Mouse (Mus musculus) forebrain, embryonic 10.5 days (tissue): Measurements from ENCODE around the gene Kcnh4. TPM values are rescaled to one million over a fixed set of nuclear protein-coding genes. Genes with fewer than 3 reads are reported as not detected.

Experiments used
- DNase-seq: peaks from one replicate; pipeline ENCODE4 v3.0.0-alpha.2; 2017; ENCODE audit warnings: low spot score; ENCODE audit errors: extremely low spot score
- H3K27ac ChIP-seq: fragments of 300-500 bp; sonication (generic); 2 replicates; pipeline ENCODE4 v1.5.1; 2016; ENCODE audit warnings: mild to moderate bottlenecking
- H3K27me3 ChIP-seq: fragments of 300-500 bp; sonication (generic); 2 replicates; pipeline ENCODE4 v1.6.1; 2016; ENCODE audit warnings: mild to moderate bottlenecking; ENCODE audit not compliant: poor library complexity, severe bottlenecking
- H3K36me3 ChIP-seq: fragments of 300-500 bp; sonication (generic); replicated peaks from 2 replicates; pipeline ENCODE4 v1.6.1; 2016; ENCODE audit warnings: mild to moderate bottlenecking, moderate library complexity
- H3K4me1 ChIP-seq: fragments of 300-500 bp; sonication (generic); 2 replicates; pipeline ENCODE4 v1.6.1; 2016
- H3K4me3 ChIP-seq: fragments of 300-500 bp; sonication (generic); 2 replicates; pipeline ENCODE4 v1.5.1; 2016; ENCODE audit warnings: mild to moderate bottlenecking, moderate library complexity
- H3K9me3 ChIP-seq: fragments of 300-500 bp; sonication (generic); 2 replicates; pipeline ENCODE4 v1.6.1; 2016; ENCODE audit warnings: mild to moderate bottlenecking, moderate library complexity
- whole genome bisulfite sequencing: fragments of 180-500 bp; shearing (Covaris S2); methylation state at CpG from one replicate; pipeline ENCODE4 v1.1.7; 2016; 5-methylcytosine and 5-hydroxymethylcytosine counted together
- polyA plus RNA-seq: library from polyadenylated mRNA; unstranded; fragments of >200 nt; fragmentation: Nextera tagmentation; extraction: Ambion mirVana; gene quantifications from 2 replicates; pipeline ENCODE4 v1.2.1, GENCODE M21; 2016

Kcnh4 gene
- polyA plus RNA-seq, 1 experiment from 2014 or later: 0.78 TPM

- Histone ChIP-seq H3K36me3 (peaks cover 30% of the 10 kb centered on the region), H3K9me3 (no peaks in the 10 kb centered on the region), H3K27me3 (no peaks in the 10 kb centered on the region), H3K27ac (no peak overlapping the region), H3K4me1 (peaks cover 9% of the 10 kb centered on the region), H3K4me3 (no peak overlapping the region)
- 87% methylated on average over 13 of the region's 13 CpGs for WGBS
- DNase-seq: no peak
Observed at GRCm38 (mm10) chr11:100782568-100782967, 22.8 kb upstream of the Kcnh4 start.

GRCm38 (mm10) chr11:100781763-100782475, 22.2 kb upstream of the Kcnh4 start:
- peaks cover 8% of the 10 kb centered on the region for H3K4me1 ChIP-seq
- no peak for DNase-seq
- H3K4me3 ChIP-seq: no peak overlapping the region
- H3K27ac ChIP-seq: no peak overlapping the region
- H3K36me3 ChIP-seq: peaks cover 28% of the 10 kb centered on the region
- no peaks in the 10 kb centered on the region for H3K9me3 ChIP-seq
- H3K27me3 ChIP-seq: no peaks in the 10 kb centered on the region
- 91% methylated on average over 15 of the region's 15 CpGs for WGBS

- 84% methylated on average over 8 of the region's 8 CpGs for WGBS
- Histone ChIP-seq H3K4me3 (no peak overlapping the region), H3K36me3 (peaks cover 26% of the 10 kb centered on the region), H3K27me3 (no peaks in the 10 kb centered on the region), H3K4me1 (no peaks in the 10 kb centered on the region), H3K9me3 (no peaks in the 10 kb centered on the region), H3K27ac (no peak overlapping the region)
- DNase-seq: no peak
Observed at GRCm38 (mm10) chr11:100780247-100780646, 20.5 kb upstream of the Kcnh4 start.

DNA sequence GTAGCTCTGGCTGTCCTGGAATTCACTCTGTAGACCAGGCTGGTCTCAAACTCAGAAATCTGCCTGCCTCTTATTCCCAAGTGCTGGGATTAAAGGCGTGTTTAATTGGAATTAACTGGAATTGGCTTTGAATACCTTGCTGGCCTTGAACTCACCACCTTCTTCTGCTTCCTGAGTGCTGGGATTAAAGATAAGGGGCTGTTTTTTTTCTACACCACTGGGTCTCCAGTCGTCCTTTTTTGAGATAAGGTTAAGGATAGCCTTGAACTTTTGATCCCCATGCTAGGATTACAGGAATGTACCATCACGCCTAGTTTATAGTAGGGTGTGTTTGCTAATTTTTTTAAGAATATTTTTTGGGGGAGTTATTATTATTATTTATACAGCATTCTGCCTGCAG, 18.3 kb upstream of the Kcnh4 start:
- WGBS: 78% methylated on average over 3 of the region's 3 CpGs
- DNase-seq: no peak
- Histone ChIP-seq H3K27me3 (no peaks in the 10 kb centered on the region), H3K27ac (no peak overlapping the region), H3K4me3 (no peak overlapping the region), H3K9me3 (no peaks in the 10 kb centered on the region), H3K36me3 (peaks cover 19% of the 10 kb centered on the region), H3K4me1 (no peaks in the 10 kb centered on the region)

GRCm38 (mm10) chr11:100775921-100776320, 16.2 kb upstream of the Kcnh4 start:
- no peak overlapping the region for H3K27ac ChIP-seq
- WGBS: 87% methylated on average over 10 of the region's 10 CpGs

DNA sequence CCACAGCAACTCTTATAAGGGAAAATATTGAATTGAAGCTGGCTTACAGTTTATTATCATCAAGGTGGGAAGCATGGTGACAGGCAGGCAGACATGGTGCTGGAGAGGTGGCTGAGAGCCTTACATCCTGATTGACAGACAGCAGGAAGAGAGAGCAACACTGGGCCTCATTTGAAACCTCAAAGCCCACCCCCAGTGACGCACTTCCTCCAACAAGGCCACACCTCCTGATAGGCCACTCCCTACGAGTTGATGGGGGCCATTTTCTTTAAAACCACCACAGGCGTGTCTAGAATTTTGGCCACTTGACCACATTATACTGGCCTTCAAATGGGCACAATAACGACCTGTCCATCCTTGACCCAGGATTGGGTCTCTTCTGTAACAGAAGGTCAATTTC, 14.5 kb upstream of the Kcnh4 start:
- Histone ChIP-seq H3K27ac (no peak overlapping the region), H3K4me1 (peaks cover 15% of the 10 kb centered on the region), H3K36me3 (0 out of 2 replicates have a peak, but pooled peaks cover under 1% of the 10 kb centered on the region), H3K9me3 (no peaks in the 10 kb centered on the region), H3K27me3 (no peaks in the 10 kb centered on the region), H3K4me3 (no peak overlapping the region)
- WGBS: 86% methylated on average over 4 of the region's 4 CpGs
- no peak for DNase-seq

More at GRCm38 (mm10) chr11:100775921-100776320, 16.2 kb upstream of the Kcnh4 start:
- no peak for DNase-seq
- Histone ChIP-seq H3K4me1 (peaks cover 2% of the 10 kb centered on the region), H3K27me3 (no peaks in the 10 kb centered on the region), H3K36me3 (0 out of 2 replicates have a peak, but pooled peaks cover 7% of the 10 kb centered on the region), H3K9me3 (no peaks in the 10 kb centered on the region), H3K4me3 (no peak overlapping the region)

- peak within 1 kb of the TSS; percentile 62 for H3K27ac ChIP-seq
- H3K4me1 ChIP-seq: peaks cover 15% of the 10 kb centered on the region
- 28% methylated on average over 17 of the region's 17 CpGs for WGBS
- DNase-seq: peak; percentile 50
- H3K36me3 ChIP-seq: no peaks in the 10 kb centered on the region
- peak within 1 kb of the TSS; percentile 55 for H3K4me3 ChIP-seq
- H3K9me3 ChIP-seq: no peaks in the 10 kb centered on the region
- H3K27me3 ChIP-seq: no peaks in the 10 kb centered on the region
Observed at GRCm38 (mm10) chr11:100770646-100771408, 11.1 kb upstream of the Kcnh4 start, which contains the start of gene Ghdc. Gene Ghdc (minus strand): TSS chr11:100770957.

DNA sequence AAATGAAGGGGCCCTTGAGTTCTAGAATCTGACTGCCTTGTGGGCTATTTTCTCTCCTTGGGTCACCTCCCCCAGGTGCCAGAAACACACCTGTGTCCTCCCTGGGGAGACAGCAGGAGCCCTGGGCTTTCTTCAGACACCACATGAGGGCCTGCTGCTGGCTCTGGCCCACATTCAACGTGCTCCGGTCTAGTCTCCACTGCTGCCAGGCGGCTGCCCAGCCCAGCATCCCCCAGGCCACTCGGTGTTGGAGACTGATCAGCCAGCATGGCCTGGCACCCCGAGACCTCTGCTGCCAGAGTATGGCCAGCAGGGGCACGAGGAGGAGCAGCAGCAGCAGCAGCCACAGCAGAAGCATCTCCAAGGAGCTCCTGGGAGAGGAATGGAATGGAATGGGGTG, 10.2 kb upstream of the Kcnh4 start:
- H3K27me3 ChIP-seq: no peaks in the 10 kb centered on the region
- DNase-seq: no peak
- H3K4me1 ChIP-seq: peaks cover 15% of the 10 kb centered on the region
- H3K4me3 ChIP-seq: peak overlapping the region; percentile 55
- no peak overlapping the region for H3K27ac ChIP-seq
- WGBS: 59% methylated on average over 6 of the region's 6 CpGs
- no peaks in the 10 kb centered on the region for H3K9me3 ChIP-seq
- no peaks in the 10 kb centered on the region for H3K36me3 ChIP-seq

DNA sequence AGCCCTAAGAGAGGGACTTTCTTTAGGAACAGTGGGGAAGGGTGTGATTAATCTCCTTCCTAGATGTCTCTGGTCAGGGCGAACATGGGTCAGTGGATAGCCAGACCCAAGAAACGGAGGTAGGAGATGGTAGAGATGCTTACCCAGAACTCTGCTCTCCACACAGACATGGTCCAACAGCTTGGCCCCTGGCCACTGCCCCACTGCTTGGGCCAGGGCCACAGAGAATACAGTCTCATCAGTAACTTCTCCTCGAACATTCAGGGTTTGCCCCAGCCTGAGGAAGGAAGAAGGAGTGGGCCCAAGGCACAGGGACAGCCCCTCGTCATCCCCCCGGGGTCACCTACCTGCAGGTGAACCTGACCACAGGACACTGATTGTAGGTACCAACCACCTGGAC, 8.1 kb upstream of the Kcnh4 start:
- Histone ChIP-seq H3K36me3 (no peaks in the 10 kb centered on the region), H3K4me3 (no peak overlapping the region)

DNA sequence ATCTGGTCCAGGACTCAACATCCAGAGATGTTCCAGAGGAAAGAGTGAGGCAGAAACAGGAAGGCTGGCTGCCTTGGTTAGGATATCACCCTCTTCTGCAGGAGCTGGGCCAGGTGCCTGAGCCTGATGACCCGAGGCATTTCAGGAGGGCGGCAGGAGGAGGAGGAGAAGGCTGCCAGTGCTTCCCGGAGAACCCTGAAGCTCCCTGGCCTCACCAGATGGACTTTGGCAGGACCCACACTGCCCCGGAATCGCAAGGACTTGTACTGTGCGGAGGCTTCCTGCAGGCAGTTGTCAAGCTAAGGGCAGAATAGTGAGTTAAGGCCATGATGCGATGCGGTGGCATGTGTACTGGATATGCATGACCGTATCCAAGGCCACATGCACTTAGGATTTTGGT, 7.0 kb upstream of the Kcnh4 start:
- no peak for DNase-seq
- Histone ChIP-seq H3K27ac (no peak overlapping the region), H3K4me1 (peaks cover 21% of the 10 kb centered on the region), H3K4me3 (no peak overlapping the region), H3K9me3 (no peaks in the 10 kb centered on the region), H3K27me3 (peaks cover 18% of the 10 kb centered on the region), H3K36me3 (no peaks in the 10 kb centered on the region)
- WGBS: 85% methylated on average over 9 of the region's 9 CpGs

More for the DNA sequence above, 8.1 kb upstream of the Kcnh4 start:
- WGBS: 93% methylated on average over 5 of the region's 5 CpGs
- no peak for DNase-seq
- Histone ChIP-seq H3K27ac (no peak overlapping the region), H3K9me3 (no peaks in the 10 kb centered on the region), H3K27me3 (peaks cover 6% of the 10 kb centered on the region), H3K4me1 (peaks cover 15% of the 10 kb centered on the region)

DNA sequence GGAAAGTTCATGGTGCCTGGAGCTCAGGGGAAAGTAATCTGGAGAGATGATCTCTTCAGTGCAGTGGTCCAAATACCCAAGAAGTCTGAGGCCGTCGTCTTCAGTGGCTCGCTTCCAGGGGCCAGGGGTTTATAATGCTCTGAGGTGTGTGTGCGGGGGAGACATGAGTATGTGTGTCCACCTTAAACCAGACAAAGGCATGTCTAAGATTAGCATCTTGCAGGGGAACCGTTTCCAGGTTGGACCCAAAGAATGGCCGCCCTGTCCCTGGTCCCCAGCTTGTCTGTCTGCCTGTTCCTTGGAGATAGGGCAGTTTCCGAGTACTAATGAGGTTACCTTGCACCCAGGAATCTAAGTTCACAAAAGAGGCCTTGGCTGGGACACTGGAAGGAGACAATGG, 3.1 kb upstream of the Kcnh4 start, which contains the start of gene Hcrt:
Gene Hcrt, minus strand, starts transcription at position 101 of the 400 bp plus-strand sequence.
- Histone ChIP-seq H3K27ac (peak within 1 kb of the TSS; percentile 69), H3K9me3 (no peaks in the 10 kb centered on the region), H3K36me3 (no peaks in the 10 kb centered on the region), H3K4me3 (peak within 1 kb of the TSS; percentile 55), H3K27me3 (peaks cover 51% of the 10 kb centered on the region), H3K4me1 (peaks cover 32% of the 10 kb centered on the region)
- 90% methylated on average over 7 of the region's 7 CpGs for WGBS
- DNase-seq: no peak

DNA sequence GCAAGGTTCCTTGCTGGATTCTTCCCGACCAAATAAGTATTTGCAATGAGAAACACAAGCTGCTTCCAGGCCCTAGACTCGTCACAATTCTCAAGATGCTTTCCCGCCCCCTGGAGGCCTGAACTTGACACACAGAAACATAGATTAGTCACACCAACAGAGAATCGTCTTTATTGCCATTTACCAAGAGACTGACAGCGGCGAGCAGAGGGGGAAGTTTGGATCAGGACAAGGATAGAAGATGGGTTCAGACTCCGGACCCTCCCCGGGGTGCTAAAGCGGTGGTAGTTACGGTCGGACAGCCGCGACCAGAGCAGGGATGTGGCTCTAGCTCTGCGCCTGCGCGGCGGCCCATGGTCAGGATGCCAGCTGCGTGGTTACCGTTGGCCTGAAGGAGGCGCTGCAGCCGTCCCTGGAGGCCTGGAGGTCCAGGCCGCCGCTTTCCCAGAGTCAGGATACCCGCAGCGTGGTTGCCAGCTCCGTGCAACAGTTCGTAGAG, 1.9 kb upstream of the Kcnh4 start:
- DNase-seq: peak; percentile 92
- no peaks in the 10 kb centered on the region for H3K9me3 ChIP-seq
- peak overlapping the region; percentile 69 for H3K27ac ChIP-seq
- peak overlapping the region; percentile 55 for H3K4me3 ChIP-seq
- H3K27me3 ChIP-seq: peaks cover 59% of the 10 kb centered on the region
- WGBS: under 1% methylated on average over 27 of the region's 27 CpGs
- H3K36me3 ChIP-seq: no peaks in the 10 kb centered on the region
- peaks cover 32% of the 10 kb centered on the region for H3K4me1 ChIP-seq
